Mouse (Mus musculus) midbrain, embryonic 13.5 days (tissue): ENCODE data around the gene D10Wsu102e. TPM values are rescaled to one million over a fixed set of nuclear protein-coding genes. Genes with fewer than 3 reads are reported as not detected.
"Not testable (repeated sequence)": the region's sequence is repeated elsewhere in the genome, so short reads cannot be mapped to it uniquely, and the experiment has no call there.

Experiments used
- ATAC-seq: fragments of 200-750 bp; cut with Nextera tagmentation; 2 replicates; pipeline ENCODE4 v1.8.0; 2017; ENCODE audit warnings: mild to moderate bottlenecking, moderate TSS enrichment, moderate library complexity
- H3K27ac ChIP-seq: fragments of 300-500 bp; sonication (generic); 2 replicates; pipeline ENCODE4 v1.5.1; 2015; ENCODE audit warnings: inconsistent platforms, mild to moderate bottlenecking, moderate library complexity
- H3K27me3 ChIP-seq: fragments of 300-500 bp; sonication (generic); 2 replicates; pipeline ENCODE4 v1.6.1; 2015; ENCODE audit warnings: mild to moderate bottlenecking, inconsistent platforms
- H3K36me3 ChIP-seq: fragments of 300-500 bp; sonication (generic); 2 replicates; pipeline ENCODE4 v1.6.1; 2015; ENCODE audit warnings: mild to moderate bottlenecking, inconsistent platforms
- H3K4me1 ChIP-seq: fragments of 300-500 bp; sonication (generic); replicated peaks from 2 replicates; pipeline ENCODE4 v1.6.1; 2015; ENCODE audit warnings: inconsistent platforms
- H3K4me2 ChIP-seq: fragments of 300-500 bp; sonication (generic); replicated peaks from 2 replicates; pipeline ENCODE4 v1.6.1; 2015; ENCODE audit warnings: moderate library complexity, mild to moderate bottlenecking, inconsistent platforms
- H3K4me3 ChIP-seq: fragments of 300-500 bp; sonication (generic); replicated peaks from 2 replicates; pipeline ENCODE4 v1.5.1; 2015; ENCODE audit warnings: mild to moderate bottlenecking, inconsistent platforms
- H3K9ac ChIP-seq: fragments of 300-500 bp; sonication (generic); replicated peaks from 2 replicates; pipeline ENCODE4 v1.6.1; 2015; ENCODE audit warnings: mild to moderate bottlenecking, inconsistent platforms
- H3K9me3 ChIP-seq: fragments of 300-500 bp; sonication (generic); 2 replicates; pipeline ENCODE4 v1.6.1; 2016; ENCODE audit warnings: mild to moderate bottlenecking, inconsistent platforms
- WGBS: fragments of 180-500 bp; shearing (Covaris S2); methylation state at CpG from one replicate; pipeline ENCODE4 v1.1.7; 2015; 5-methylcytosine and 5-hydroxymethylcytosine counted together
- polyA plus RNA-seq: library from polyadenylated mRNA; unstranded; fragments of >200 nt; fragmentation: Nextera tagmentation; extraction: Ambion mirVana; gene quantifications from 2 replicates; pipeline ENCODE4 v1.2.1, GENCODE M21; 2015

Gene D10Wsu102e
- polyA plus RNA-seq, 1 experiment from 2014 or later = 0.94 TPM

DNA sequence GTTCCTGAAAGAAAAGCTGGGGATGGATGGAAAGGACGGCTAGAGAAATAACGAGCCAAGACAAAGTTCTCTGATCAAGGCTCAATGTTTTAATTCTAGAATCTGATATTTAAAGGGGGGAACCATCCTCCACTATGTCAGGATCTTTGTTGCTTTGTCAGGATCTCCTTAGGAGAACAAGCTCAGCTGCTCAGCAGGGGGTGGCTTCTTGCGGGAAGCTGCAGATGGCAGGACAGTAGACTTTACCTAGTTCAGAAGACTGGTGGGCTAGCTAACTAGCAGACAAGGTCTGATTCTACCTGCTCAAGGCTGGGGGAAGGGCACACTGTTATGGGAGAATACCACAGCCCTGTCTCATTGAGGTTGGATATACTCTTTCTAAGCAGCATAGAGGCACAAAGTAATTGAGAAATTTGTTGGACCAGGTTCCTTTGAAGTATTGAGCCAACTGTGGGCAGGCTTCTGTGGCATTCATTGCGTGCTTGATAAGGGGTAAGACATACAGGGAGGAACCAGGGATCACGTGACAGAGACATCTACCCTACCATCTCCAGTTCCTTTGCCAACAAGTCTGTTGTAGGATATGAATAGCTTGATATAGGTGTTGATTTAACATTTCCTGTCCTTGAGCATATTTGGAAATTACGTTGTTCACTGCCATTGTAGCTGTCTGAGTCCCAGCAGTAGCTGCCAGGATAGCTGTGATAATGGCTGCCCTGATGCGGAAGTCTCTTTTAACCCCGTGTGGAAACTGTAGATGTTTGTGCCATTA is 17.1 kb downstream of the D10Wsu102e start:
- H3K4me2 ChIP-seq = no peak overlapping the region
- ATAC-seq = no peak
- no peaks in the 10 kb centered on the region for H3K9me3 ChIP-seq
- no peak overlapping the region for H3K4me3 ChIP-seq
- no peak overlapping the region for H3K9ac ChIP-seq
- peaks cover 32% of the 10 kb centered on the region for H3K36me3 ChIP-seq
- no peaks in the 10 kb centered on the region for H3K27me3 ChIP-seq
- H3K4me1 ChIP-seq = no peaks in the 10 kb centered on the region
- WGBS = 95% methylated on average over 8 of the region's 8 CpGs
- H3K27ac ChIP-seq = no peak overlapping the region

GRCm38 (mm10) chr10:83378083-83378833 is 18.2 kb downstream of the D10Wsu102e start:
- Histone ChIP-seq H3K27ac (no peak overlapping the region), H3K9ac (no peak overlapping the region), H3K4me1 (no peaks in the 10 kb centered on the region), H3K4me2 (no peak overlapping the region), H3K27me3 (no peaks in the 10 kb centered on the region), H3K36me3 (peaks cover 30% of the 10 kb centered on the region), H3K4me3 (no peak overlapping the region), H3K9me3 (no peaks in the 10 kb centered on the region)
- no peak for ATAC-seq
- WGBS = 87% methylated on average over 9 of the region's 9 CpGs

DNA sequence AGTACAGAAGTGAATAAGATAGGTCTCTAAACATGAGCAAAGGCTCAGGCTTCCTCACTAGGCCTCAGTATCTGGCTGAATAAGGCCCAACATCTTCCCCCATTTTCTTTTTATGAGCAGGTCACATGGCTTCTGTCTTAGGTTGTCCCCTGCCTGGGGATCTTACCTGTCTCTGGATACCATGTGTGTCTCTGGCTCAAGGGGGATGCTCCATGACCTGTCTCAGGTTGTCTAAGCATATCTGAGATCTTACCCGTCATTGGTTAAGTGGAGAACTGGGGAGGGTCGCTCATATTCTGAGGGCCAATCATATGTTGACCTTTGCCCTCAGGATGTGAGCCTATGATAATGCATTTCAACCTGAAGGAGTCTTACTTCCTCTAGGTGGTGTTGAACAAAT is 20.5 kb downstream of the D10Wsu102e start:
- Histone ChIP-seq H3K36me3 (peaks cover 27% of the 10 kb centered on the region), H3K9me3 (no peaks in the 10 kb centered on the region), H3K4me1 (no peaks in the 10 kb centered on the region), H3K27me3 (no peaks in the 10 kb centered on the region), H3K27ac (no peak overlapping the region), H3K9ac (no peak overlapping the region), H3K4me3 (no peak overlapping the region), H3K4me2 (no peak overlapping the region)
- no peak for ATAC-seq
- 97% methylated on average over 2 of the region's 2 CpGs for WGBS

GRCm38 (mm10) chr10:83382528-83382927 is 22.5 kb downstream of the D10Wsu102e start:
- WGBS = 95% methylated on average over 4 of the region's 4 CpGs
- no peaks in the 10 kb centered on the region for H3K27me3 ChIP-seq
- ATAC-seq = no peak
- H3K9me3 ChIP-seq = no peaks in the 10 kb centered on the region
- peaks cover 27% of the 10 kb centered on the region for H3K36me3 ChIP-seq
- no peaks in the 10 kb centered on the region for H3K4me1 ChIP-seq
- no peak overlapping the region for H3K4me2 ChIP-seq
- no peak overlapping the region for H3K27ac ChIP-seq
- no peak overlapping the region for H3K4me3 ChIP-seq
- H3K9ac ChIP-seq = no peak overlapping the region

- H3K9ac ChIP-seq = no peak overlapping the region
- no peak overlapping the region for H3K4me2 ChIP-seq
- 84% methylated on average over 2 of the region's 2 CpGs for WGBS
- H3K27ac ChIP-seq = no peak overlapping the region
- H3K4me1 ChIP-seq = no peaks in the 10 kb centered on the region
- H3K27me3 ChIP-seq = no peaks in the 10 kb centered on the region
- peaks cover 27% of the 10 kb centered on the region for H3K36me3 ChIP-seq
- H3K9me3 ChIP-seq = no peaks in the 10 kb centered on the region
- no peak for ATAC-seq
- H3K4me3 ChIP-seq = no peak overlapping the region
Measured at GRCm38 (mm10) chr10:83382988-83383387, 23.0 kb downstream of the D10Wsu102e start.

DNA sequence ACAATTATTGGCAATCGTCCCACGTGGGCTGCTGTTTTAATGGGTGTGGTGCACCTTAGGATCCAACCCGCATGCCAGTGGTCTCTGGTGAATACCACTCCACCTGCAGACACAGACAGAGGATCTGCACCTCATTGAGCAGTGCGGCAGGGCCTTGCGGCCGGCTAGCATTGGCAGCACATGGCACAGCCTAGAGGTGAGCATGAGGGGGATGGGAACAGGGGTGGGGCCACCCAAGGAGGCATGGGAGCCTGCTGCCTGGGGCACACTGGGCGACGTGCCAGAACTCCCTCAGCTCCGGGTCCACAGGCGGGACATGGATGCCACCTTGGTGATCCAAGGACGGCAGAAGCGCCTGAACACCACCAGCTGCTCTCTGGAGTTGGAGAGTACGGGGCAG is 23.8 kb downstream of the D10Wsu102e start:
- Histone ChIP-seq H3K36me3 (peaks cover 27% of the 10 kb centered on the region), H3K4me2 (no peak overlapping the region), H3K9me3 (no peaks in the 10 kb centered on the region), H3K27me3 (no peaks in the 10 kb centered on the region), H3K27ac (no peak overlapping the region), H3K4me1 (no peaks in the 10 kb centered on the region), H3K4me3 (no peak overlapping the region), H3K9ac (no peak overlapping the region)
- 94% methylated on average over 13 of the region's 13 CpGs for WGBS
- no peak for ATAC-seq

DNA sequence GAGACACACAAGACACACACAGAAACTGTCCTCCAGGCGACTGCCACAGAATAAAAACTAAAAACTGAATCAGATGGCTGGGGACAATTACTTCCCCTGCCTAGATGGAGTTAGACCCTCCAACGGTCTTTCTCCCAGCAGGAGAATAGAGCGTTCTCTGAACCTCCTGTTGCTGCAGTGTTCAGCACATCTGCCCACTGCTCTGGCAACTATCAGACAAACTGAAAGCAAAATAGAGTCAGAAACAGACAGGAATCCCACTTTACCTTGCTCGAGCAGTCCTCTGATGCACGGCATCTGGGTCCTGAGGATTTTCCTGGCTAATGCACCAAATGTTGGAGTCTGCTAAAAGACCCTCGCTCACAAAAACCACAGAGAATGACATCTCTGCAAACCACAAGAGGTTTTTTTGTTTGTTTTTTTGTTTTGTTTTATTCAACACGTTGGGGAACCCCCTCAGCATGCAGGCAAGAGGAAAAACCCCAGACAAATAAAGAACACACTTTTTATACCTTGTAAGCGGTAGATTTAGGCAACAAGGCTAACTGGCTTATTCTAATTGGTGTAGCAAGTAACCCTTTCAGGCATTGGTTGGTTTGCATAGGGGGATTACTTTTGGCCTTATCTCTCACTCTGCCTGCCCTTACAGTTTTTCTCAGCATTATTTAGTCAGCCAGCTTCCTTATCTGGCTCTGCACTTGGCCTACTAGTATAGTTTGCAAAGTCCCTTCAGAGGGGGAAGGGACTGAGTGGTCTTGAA is 24.6 kb downstream of the D10Wsu102e start:
- Histone ChIP-seq H3K36me3 (peaks cover 22% of the 10 kb centered on the region), H3K9me3 (no peaks in the 10 kb centered on the region), H3K4me3 (no peak overlapping the region), H3K27me3 (no peaks in the 10 kb centered on the region), H3K9ac (no peak overlapping the region), H3K4me2 (no peak overlapping the region), H3K27ac (no peak overlapping the region), H3K4me1 (no peaks in the 10 kb centered on the region)
- 94% methylated on average over 8 of the region's 8 CpGs for WGBS
- no peak for ATAC-seq

GRCm38 (mm10) chr10:83385330-83385910 is 25.4 kb downstream of the D10Wsu102e start:
- Histone ChIP-seq H3K27ac (no peak overlapping the region), H3K9me3 (no peaks in the 10 kb centered on the region), H3K9ac (no peak overlapping the region), H3K27me3 (no peaks in the 10 kb centered on the region), H3K4me3 (no peak overlapping the region), H3K4me2 (no peak overlapping the region), H3K4me1 (no peaks in the 10 kb centered on the region), H3K36me3 (peaks cover 19% of the 10 kb centered on the region)
- 99% methylated on average over 7 of the region's 7 CpGs for WGBS
- no peak for ATAC-seq

DNA sequence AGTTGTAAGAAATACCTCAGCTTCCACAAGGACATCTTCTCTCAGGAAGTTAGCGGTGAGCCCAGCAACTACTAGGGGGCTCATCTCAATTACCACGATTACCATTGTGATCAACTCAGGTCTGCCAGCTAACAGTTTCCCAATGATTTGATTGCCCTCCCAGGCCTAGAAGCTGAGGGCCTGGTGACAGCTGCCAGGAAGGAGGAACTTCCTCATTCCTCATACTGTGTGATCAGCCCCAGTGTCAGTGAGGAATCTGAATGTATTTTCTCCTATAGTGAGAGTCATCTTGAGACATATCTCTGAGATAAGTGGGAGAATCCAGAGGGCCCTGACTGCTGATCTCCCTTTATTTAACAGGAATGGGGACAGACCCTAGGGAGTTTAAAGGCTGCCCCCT is 37.3 kb downstream of the D10Wsu102e start:
- Histone ChIP-seq H3K4me3 (no peak overlapping the region), H3K36me3 (0 out of 2 replicates have a peak, but pooled peaks cover 3% of the 10 kb centered on the region), H3K4me2 (no peak overlapping the region), H3K27me3 (no peaks in the 10 kb centered on the region), H3K27ac (no peak overlapping the region), H3K4me1 (no peaks in the 10 kb centered on the region), H3K9me3 (no peaks in the 10 kb centered on the region), H3K9ac (no peak overlapping the region)
- no peak for ATAC-seq
- WGBS = 93% methylated on average over 2 of the region's 2 CpGs

DNA sequence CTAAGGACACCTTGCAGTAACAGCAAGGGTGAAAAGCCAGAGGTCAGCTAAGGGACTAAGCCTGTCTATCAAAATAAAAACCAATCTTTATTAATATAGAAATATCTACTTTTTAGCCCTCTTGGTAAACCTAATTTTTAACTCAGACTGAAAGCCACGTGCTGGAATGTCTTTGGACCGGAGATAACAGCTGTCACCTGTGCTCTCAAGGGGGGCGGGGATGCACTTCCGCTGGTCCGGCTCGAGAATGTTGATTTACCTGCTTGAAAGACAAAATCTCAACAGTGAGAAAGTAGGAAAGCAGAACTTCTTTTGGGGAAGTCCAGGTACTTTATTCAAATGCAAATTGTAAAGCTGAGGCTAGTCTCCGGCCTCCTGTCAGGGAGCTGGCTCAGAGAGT is 40.9 kb downstream of the D10Wsu102e start:
- 89% methylated on average over 7 of the region's 7 CpGs for WGBS

DNA sequence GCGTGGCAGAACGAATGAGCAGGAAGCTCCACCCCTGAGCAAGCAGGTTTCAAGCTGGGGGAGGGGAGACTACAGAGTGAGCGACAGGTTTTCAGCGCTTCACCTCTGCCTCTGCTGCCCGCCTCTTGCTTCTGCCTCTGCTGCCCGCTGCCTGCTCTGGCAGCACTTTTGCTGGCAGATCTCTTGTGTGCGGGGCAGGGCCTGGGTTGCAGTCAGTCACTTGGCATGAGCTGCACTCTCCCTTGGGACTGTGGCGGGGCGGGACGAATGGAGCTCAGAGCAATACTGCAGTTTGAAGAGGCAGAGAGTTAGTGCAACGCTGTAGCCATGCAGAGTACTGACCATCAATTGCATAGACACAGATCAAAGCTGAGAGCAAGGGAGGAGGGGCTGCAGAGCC is 45.0 kb downstream of the D10Wsu102e start:
- Histone ChIP-seq H3K4me1 (no peaks in the 10 kb centered on the region), H3K9ac (no peak overlapping the region), H3K4me2 (no peak overlapping the region), H3K27ac (no peak overlapping the region), H3K4me3 (no peak overlapping the region), H3K9me3 (peaks cover 3% of the 10 kb centered on the region; the same call in 1 of the 2 replicates), H3K36me3 (peaks cover 19% of the 10 kb centered on the region), H3K27me3 (no peaks in the 10 kb centered on the region)
- WGBS = 93% methylated on average over 11 of the region's 11 CpGs
- no peak for ATAC-seq

More for the DNA sequence above, 40.9 kb downstream of the D10Wsu102e start:
- H3K9me3 ChIP-seq, H3K27ac ChIP-seq, H3K4me1 ChIP-seq, H3K27me3 ChIP-seq, H3K4me3 ChIP-seq, H3K4me2 ChIP-seq, H3K36me3 ChIP-seq, ATAC-seq, H3K9ac ChIP-seq: not testable (repeated sequence)

GRCm38 (mm10) chr10:83405711-83406110 is 45.7 kb downstream of the D10Wsu102e start:
- H3K9me3 ChIP-seq = peaks cover 9% of the 10 kb centered on the region; the same call in 1 of the 2 replicates
- H3K4me3 ChIP-seq = no peak overlapping the region
- H3K27ac ChIP-seq = no peak overlapping the region
- H3K4me2 ChIP-seq = no peak overlapping the region
- no peaks in the 10 kb centered on the region for H3K27me3 ChIP-seq
- H3K9ac ChIP-seq = no peak overlapping the region
- no peaks in the 10 kb centered on the region for H3K4me1 ChIP-seq
- no peak for ATAC-seq
- H3K36me3 ChIP-seq = peaks cover 26% of the 10 kb centered on the region
- 94% methylated on average over 11 of the region's 11 CpGs for WGBS
